Mouse (Mus musculus) thymus, adult 2 months (tissue): ENCODE data around the gene As3mt.

ENCODE experiments used
- CTCF ChIP-seq: fragments of 200-500 bp; IDR thresholded peaks from 2 replicates; pipeline ENCODE4 v1.5.1; 2012; ENCODE audit warnings: mild to moderate bottlenecking, control low read depth, low read length, moderate library complexity, borderline replicate concordance; ENCODE audit not compliant: control insufficient read depth, poor library complexity, insufficient read depth; ENCODE audit errors: extremely low read depth
- POLR2A ChIP-seq: fragments of 200-500 bp; IDR thresholded peaks from 2 replicates; pipeline ENCODE4 v1.6.1; 2012; ENCODE audit warnings: mild to moderate bottlenecking, low read length, control low read depth, moderate library complexity; ENCODE audit not compliant: control insufficient read depth, poor library complexity, insufficient read depth; ENCODE audit errors: extremely low read depth

GRCm38 (mm10) chr19:46661511-46661910 lies 45.7 kb upstream of the As3mt start:
- TF ChIP-seq POLR2A (no peak), CTCF (no peak)
